Mouse (Mus musculus): Measurements from ENCODE around the gene Cmpk1. TPM values are rescaled to one million over a fixed set of nuclear protein-coding genes. Genes with fewer than 3 reads are reported as not detected.

Gene Cmpk1
- polyA plus RNA-seq, 2 experiments = 17.9 to 61.0 TPM

- no peaks in the 10 kb centered on the region for H3K4me1 ChIP-seq (replicated peaks; ENCODE audit: control insufficient read depth in 2 of 2, insufficient read depth in 2 of 2, low read length in 1 of 2)
- no peak overlapping the region for H3K4me3 ChIP-seq (ENCODE audit: insufficient read depth in 1 of 2, low read depth in 2 of 2, low read length in 2 of 2)
- TF ChIP-seq CTCF (IDR thresholded peaks at IDR 0.05; ENCODE audit: low read depth) (no peak), EP300 (IDR thresholded peaks at IDR 0.05; ENCODE audit: low read depth) (no peak)
- no peak overlapping the region for H3K27ac ChIP-seq
- ATAC-seq (ENCODE audit: insufficient read depth) = no peak
- H3K9ac ChIP-seq (replicated peaks) = no peak overlapping the region
- WGBS (ENCODE audit: insufficient replicate concordance) = 86% methylated on average over 2 of the region's 2 CpGs
- no peaks in the 10 kb centered on the region for H3K9me3 ChIP-seq (ENCODE audit: control insufficient read depth, low read length)
- no peaks in the 10 kb centered on the region for H3K27me3 ChIP-seq (ENCODE audit: control insufficient read depth, insufficient read depth, low read length)
- H3K4me2 ChIP-seq (ENCODE audit: low read depth) = no peak overlapping the region
- no peak for DNase-seq (ENCODE audit: low read depth in 3 of 3, low spot score in 3 of 3)
- H3K36me3 ChIP-seq (replicated peaks; ENCODE audit: control insufficient read depth, insufficient read depth, low read depth) = peaks cover 15% of the 10 kb centered on the region
Observed at GRCm38 (mm10) chr4:114959533-114959932, 27.5 kb downstream of the Cmpk1 start.

- Histone ChIP-seq H3K4me1 (replicated peaks; ENCODE audit: control insufficient read depth in 2 of 2, insufficient read depth in 2 of 2, low read length in 1 of 2) (no peaks in the 10 kb centered on the region), H3K36me3 (replicated peaks; ENCODE audit: control insufficient read depth, insufficient read depth, low read depth) (peaks cover 11% of the 10 kb centered on the region), H3K9me3 (ENCODE audit: control insufficient read depth, low read length) (no peaks in the 10 kb centered on the region), H3K4me3 (ENCODE audit: insufficient read depth in 1 of 2, low read depth in 2 of 2, low read length in 2 of 2) (no peak overlapping the region), H3K9ac (replicated peaks) (no peak overlapping the region), H3K27me3 (ENCODE audit: control insufficient read depth, insufficient read depth, low read length) (no peaks in the 10 kb centered on the region), H3K4me2 (ENCODE audit: low read depth) (no peak overlapping the region), H3K27ac (no peak overlapping the region)
- DNase-seq (ENCODE audit: low read depth in 3 of 3, low spot score in 3 of 3) = no peak
- no peak for ATAC-seq (ENCODE audit: insufficient read depth)
- no peak for TF ChIP-seq CTCF (IDR thresholded peaks at IDR 0.05; ENCODE audit: low read depth)
- TF ChIP-seq EP300 (IDR thresholded peaks at IDR 0.05; ENCODE audit: low read depth) = no peak
- 85% methylated on average over 4 of the region's 4 CpGs for WGBS (ENCODE audit: insufficient replicate concordance)
Observed at GRCm38 (mm10) chr4:114958786-114959185, 28.3 kb downstream of the Cmpk1 start.

GRCm38 (mm10) chr4:114958231-114958630 is 28.8 kb downstream of the Cmpk1 start:
- 78% methylated on average over 2 of the region's 2 CpGs for WGBS (ENCODE audit: insufficient replicate concordance)
- DNase-seq (ENCODE audit: low read depth in 3 of 3, low spot score in 3 of 3) (no peak), ATAC-seq (ENCODE audit: insufficient read depth) (no peak)
- H3K4me1 ChIP-seq (replicated peaks; ENCODE audit: control insufficient read depth in 2 of 2, insufficient read depth in 2 of 2, low read length in 1 of 2) = no peaks in the 10 kb centered on the region
- H3K4me3 ChIP-seq (ENCODE audit: insufficient read depth in 1 of 2, low read depth in 2 of 2, low read length in 2 of 2) = no peak overlapping the region
- no peak overlapping the region for H3K27ac ChIP-seq
- no peak for TF ChIP-seq EP300 (IDR thresholded peaks at IDR 0.05; ENCODE audit: low read depth)
- no peak for TF ChIP-seq CTCF (IDR thresholded peaks at IDR 0.05; ENCODE audit: low read depth)
- no peak overlapping the region for H3K4me2 ChIP-seq (ENCODE audit: low read depth)
- H3K9ac ChIP-seq (replicated peaks) = no peak overlapping the region
- no peaks in the 10 kb centered on the region for H3K27me3 ChIP-seq (ENCODE audit: control insufficient read depth, insufficient read depth, low read length)
- no peaks in the 10 kb centered on the region for H3K9me3 ChIP-seq (ENCODE audit: control insufficient read depth, low read length)
- H3K36me3 ChIP-seq (replicated peaks; ENCODE audit: control insufficient read depth, insufficient read depth, low read depth) = peaks cover 11% of the 10 kb centered on the region

DNA sequence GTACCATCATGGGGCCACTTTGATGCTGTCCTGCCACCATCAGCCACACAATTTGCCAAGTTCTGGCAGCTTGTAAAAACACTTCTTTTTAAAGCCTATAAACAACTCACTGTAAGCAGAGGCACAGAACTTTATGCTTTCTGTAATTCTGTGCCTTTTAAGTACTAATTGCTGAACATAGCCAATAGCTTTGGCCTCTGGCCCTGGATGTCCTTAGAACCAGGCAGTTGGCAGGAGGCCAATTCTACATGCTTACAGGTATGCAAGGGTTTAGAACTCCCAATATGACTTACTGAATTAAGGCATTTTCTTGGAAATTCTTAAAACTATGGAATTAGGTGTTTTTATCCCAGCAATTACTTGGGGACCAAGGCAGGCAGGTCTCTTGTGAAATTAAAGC is 29.6 kb downstream of the Cmpk1 start:
- DNase-seq (ENCODE audit: low read depth in 3 of 3, low spot score in 3 of 3) = no peak

GRCm38 (mm10) chr4:114953172-114953571 is 33.9 kb downstream of the Cmpk1 start:
- Histone ChIP-seq H3K27ac (no peak overlapping the region), H3K9me3 (ENCODE audit: control insufficient read depth, low read length) (no peaks in the 10 kb centered on the region), H3K27me3 (ENCODE audit: control insufficient read depth, insufficient read depth, low read length) (no peaks in the 10 kb centered on the region), H3K9ac (replicated peaks) (no peak overlapping the region), H3K4me3 (ENCODE audit: insufficient read depth in 1 of 2, low read depth in 2 of 2, low read length in 2 of 2) (no peak overlapping the region), H3K36me3 (replicated peaks; ENCODE audit: control insufficient read depth, insufficient read depth, low read depth) (no peaks in the 10 kb centered on the region), H3K4me1 (replicated peaks; ENCODE audit: control insufficient read depth in 2 of 2, insufficient read depth in 2 of 2, low read length in 1 of 2) (no peaks in the 10 kb centered on the region), H3K4me2 (ENCODE audit: low read depth) (no peak overlapping the region)
- DNase-seq (ENCODE audit: low read depth in 3 of 3, low spot score in 3 of 3) (no peak), ATAC-seq (ENCODE audit: insufficient read depth) (no peak)
- WGBS (ENCODE audit: insufficient replicate concordance) = 69% methylated on average over 3 of the region's 3 CpGs
- TF ChIP-seq CTCF (IDR thresholded peaks at IDR 0.05; ENCODE audit: low read depth) = no peak
- TF ChIP-seq EP300 (IDR thresholded peaks at IDR 0.05; ENCODE audit: low read depth) = no peak

More for the DNA sequence above, 29.6 kb downstream of the Cmpk1 start:
- TF ChIP-seq CTCF (IDR thresholded peaks at IDR 0.05; ENCODE audit: low read depth) (no peak), EP300 (IDR thresholded peaks at IDR 0.05; ENCODE audit: low read depth) (no peak)
- H3K4me2 ChIP-seq (ENCODE audit: low read depth) = no peak overlapping the region
- no peaks in the 10 kb centered on the region for H3K9me3 ChIP-seq (ENCODE audit: control insufficient read depth, low read length)
- H3K4me1 ChIP-seq (replicated peaks; ENCODE audit: control insufficient read depth in 2 of 2, insufficient read depth in 2 of 2, low read length in 1 of 2) = no peaks in the 10 kb centered on the region
- peaks cover 4% of the 10 kb centered on the region for H3K36me3 ChIP-seq (replicated peaks; ENCODE audit: control insufficient read depth, insufficient read depth, low read depth)
- no peak overlapping the region for H3K27ac ChIP-seq
- no peak overlapping the region for H3K4me3 ChIP-seq (ENCODE audit: insufficient read depth in 1 of 2, low read depth in 2 of 2, low read length in 2 of 2)
- no peaks in the 10 kb centered on the region for H3K27me3 ChIP-seq (ENCODE audit: control insufficient read depth, insufficient read depth, low read length)
- ATAC-seq (ENCODE audit: insufficient read depth) = no peak
- no peak overlapping the region for H3K9ac ChIP-seq (replicated peaks)

Measured in liver, embryonic 14.5 days (tissue).